Mouse (Mus musculus): ENCODE data around the gene Znfx1. TPM values are rescaled to one million over a fixed set of nuclear protein-coding genes. Genes with fewer than 3 reads are reported as not detected.
A peak's percentile ranks its signal among the peaks of the same experiment; 100 is the strongest.

Znfx1 gene
- polyA plus RNA-seq, 1 experiment from 2014 or later, result 9.2 TPM

GRCm38 (mm10) chr2:167080387-167080786, 17.6 kb upstream of the Znfx1 start:
- 89% methylated on average over 3 of the region's 3 CpGs for WGBS
- no peak overlapping the region for H3K27ac ChIP-seq
- no peaks in the 10 kb centered on the region for H3K36me3 ChIP-seq (replicated peaks)
- peaks cover 25% of the 10 kb centered on the region for H3K4me1 ChIP-seq
- H3K4me3 ChIP-seq (replicated peaks), result no peak overlapping the region
- ATAC-seq (ENCODE audit: low FRiP score), result no peak
- no peak overlapping the region for H3K9ac ChIP-seq
- no peaks in the 10 kb centered on the region for H3K27me3 ChIP-seq
- no peaks in the 10 kb centered on the region for H3K9me3 ChIP-seq
- H3K4me2 ChIP-seq, result no peak overlapping the region

DNA sequence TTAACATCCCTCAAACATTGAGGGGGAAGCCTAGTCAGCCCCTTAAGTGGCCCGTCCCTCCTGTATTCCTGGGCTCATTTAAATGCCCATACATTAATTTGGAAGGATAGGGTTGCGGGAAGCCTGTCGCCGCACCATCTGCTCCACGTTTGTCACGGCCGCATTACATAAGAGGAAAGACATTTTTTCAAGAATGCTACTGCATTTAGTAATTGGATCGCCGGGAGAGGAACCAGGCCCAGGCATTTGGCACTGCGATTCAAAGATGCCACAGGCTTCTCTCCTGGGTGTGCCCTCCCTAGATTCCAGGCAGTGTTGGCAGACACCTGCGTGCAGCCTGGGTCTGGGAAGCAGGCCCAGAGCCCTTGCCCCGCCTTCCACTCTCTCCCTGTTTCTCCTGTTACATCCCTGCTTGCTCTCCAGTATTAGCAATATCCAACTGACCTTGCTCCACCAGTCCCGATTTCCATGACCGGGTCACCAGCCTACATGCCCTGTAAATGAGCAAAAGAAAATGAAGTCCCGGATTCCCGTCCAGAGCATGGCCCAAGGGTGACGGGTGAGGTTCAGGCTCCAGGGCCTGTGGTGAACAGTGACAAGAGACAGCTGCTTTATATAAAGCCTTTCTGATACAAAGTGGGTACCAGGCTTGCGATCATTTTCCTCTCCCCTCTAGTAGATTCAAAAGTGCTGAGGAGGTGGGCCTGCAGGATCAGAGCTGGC, 16.9 kb upstream of the Znfx1 start:
- Histone ChIP-seq H3K27me3 (no peaks in the 10 kb centered on the region), H3K36me3 (replicated peaks) (no peaks in the 10 kb centered on the region), H3K9me3 (no peaks in the 10 kb centered on the region), H3K9ac (no peak overlapping the region), H3K27ac (0 out of 2 replicates have a peak overlapping the region, but pooled peaks have one; percentile 27), H3K4me2 (no peak overlapping the region), H3K4me1 (peaks cover 25% of the 10 kb centered on the region), H3K4me3 (replicated peaks) (no peak overlapping the region)
- ATAC-seq (ENCODE audit: low FRiP score), result no peak
- WGBS, result 58% methylated on average over 18 of the region's 18 CpGs

DNA sequence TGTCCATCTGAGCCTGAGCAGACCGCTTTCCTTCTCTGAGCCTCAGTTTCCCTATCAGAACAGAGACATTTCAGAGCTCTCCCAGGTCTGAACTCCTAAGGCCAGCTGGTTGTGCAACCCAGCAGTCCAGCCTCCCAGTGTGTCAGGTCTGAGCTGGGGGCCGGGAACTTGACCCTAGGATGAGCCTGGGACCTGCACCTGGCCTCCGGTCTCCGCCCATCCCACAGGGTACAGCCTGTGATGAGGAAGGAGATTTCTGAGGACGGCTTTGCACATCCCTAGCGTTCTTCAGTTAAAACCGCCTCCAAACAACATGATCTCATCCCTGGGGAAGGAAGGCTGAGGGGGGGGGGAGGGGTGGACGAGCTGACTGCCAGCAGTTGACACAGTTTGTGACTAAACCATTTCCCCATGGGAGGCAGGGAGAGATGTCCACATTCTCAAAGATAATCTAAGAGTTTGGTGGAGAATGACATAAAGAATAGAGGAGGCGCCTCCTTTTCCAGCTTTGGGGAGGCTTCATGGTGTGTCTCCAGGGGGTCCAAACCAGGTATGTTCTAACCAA, 16.2 kb upstream of the Znfx1 start:
- WGBS, result 54% methylated on average over 9 of the region's 9 CpGs
- H3K9me3 ChIP-seq, result no peaks in the 10 kb centered on the region
- H3K4me1 ChIP-seq, result peaks cover 25% of the 10 kb centered on the region
- H3K36me3 ChIP-seq (replicated peaks), result no peaks in the 10 kb centered on the region
- no peak overlapping the region for H3K4me3 ChIP-seq (replicated peaks)
- no peak overlapping the region for H3K4me2 ChIP-seq
- 0 out of 2 replicates have a peak overlapping the region, but pooled peaks have one; percentile 8 for H3K27ac ChIP-seq
- no peak for ATAC-seq (ENCODE audit: low FRiP score)
- no peak overlapping the region for H3K9ac ChIP-seq
- no peaks in the 10 kb centered on the region for H3K27me3 ChIP-seq

GRCm38 (mm10) chr2:167078486-167078885, 15.7 kb upstream of the Znfx1 start:
- WGBS, result 47% methylated on average over 7 of the region's 7 CpGs

GRCm38 (mm10) chr2:167077199-167077962, 14.6 kb upstream of the Znfx1 start:
- Histone ChIP-seq H3K4me1 (peaks cover 26% of the 10 kb centered on the region), H3K9me3 (no peaks in the 10 kb centered on the region), H3K27ac (no peak overlapping the region), H3K36me3 (replicated peaks) (no peaks in the 10 kb centered on the region), H3K9ac (no peak overlapping the region), H3K4me2 (no peak overlapping the region), H3K4me3 (replicated peaks) (no peak overlapping the region), H3K27me3 (no peaks in the 10 kb centered on the region)
- 89% methylated on average over 11 of the region's 11 CpGs for WGBS
- ATAC-seq (ENCODE audit: low FRiP score), result no peak

More at GRCm38 (mm10) chr2:167078486-167078885, 15.7 kb upstream of the Znfx1 start:
- H3K4me1 ChIP-seq, result peaks cover 25% of the 10 kb centered on the region
- H3K4me2 ChIP-seq, result no peak overlapping the region
- no peaks in the 10 kb centered on the region for H3K36me3 ChIP-seq (replicated peaks)
- no peaks in the 10 kb centered on the region for H3K9me3 ChIP-seq
- ATAC-seq (ENCODE audit: low FRiP score), result no peak
- H3K27ac ChIP-seq, result no peak overlapping the region
- H3K4me3 ChIP-seq (replicated peaks), result no peak overlapping the region
- H3K27me3 ChIP-seq, result no peaks in the 10 kb centered on the region
- H3K9ac ChIP-seq, result no peak overlapping the region

DNA sequence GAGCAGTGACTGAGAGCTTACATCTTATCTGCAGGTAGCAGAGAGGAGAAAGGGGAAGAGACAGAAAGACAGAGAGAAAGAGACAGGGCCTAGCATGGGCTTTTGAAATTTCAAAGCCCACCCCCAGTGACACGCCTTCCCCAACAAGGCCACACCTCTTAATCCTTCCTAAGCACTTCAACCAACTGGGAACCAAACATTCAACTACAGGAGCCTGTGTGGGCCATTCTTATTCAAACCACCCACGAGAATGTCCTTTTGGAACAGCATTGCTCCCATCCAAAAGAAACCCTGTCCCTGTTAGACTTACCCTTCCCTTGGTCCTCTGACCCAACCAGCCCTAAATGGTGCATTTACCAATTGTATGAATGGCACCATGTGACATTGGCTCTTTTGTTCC, 13.9 kb upstream of the Znfx1 start:
- Histone ChIP-seq H3K4me1 (peaks cover 24% of the 10 kb centered on the region), H3K9me3 (no peaks in the 10 kb centered on the region), H3K4me2 (no peak overlapping the region), H3K36me3 (replicated peaks) (no peaks in the 10 kb centered on the region), H3K4me3 (replicated peaks) (no peak overlapping the region), H3K27ac (no peak overlapping the region), H3K9ac (no peak overlapping the region), H3K27me3 (no peaks in the 10 kb centered on the region)
- no peak for ATAC-seq (ENCODE audit: low FRiP score)
- WGBS, result 76% methylated on average over 2 of the region's 2 CpGs

DNA sequence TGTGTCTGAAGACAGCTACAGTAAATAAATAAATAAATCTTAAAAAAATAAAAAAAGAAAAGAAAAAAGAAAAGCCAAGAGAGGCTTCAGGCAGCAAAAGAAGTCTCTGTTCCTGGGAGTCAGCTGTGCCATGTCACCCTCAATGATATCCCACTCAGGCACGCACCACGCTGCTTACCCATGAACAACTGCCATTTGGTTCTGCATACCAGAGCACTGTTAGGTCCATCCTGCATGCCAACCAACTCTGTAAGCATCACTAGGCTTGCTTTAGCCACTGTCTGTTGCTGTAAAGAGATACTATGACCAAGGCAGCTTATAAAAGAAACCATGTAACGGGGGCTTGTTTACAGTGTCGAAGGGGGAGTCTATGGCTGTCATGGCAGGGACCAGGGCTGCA, 13.5 kb upstream of the Znfx1 start:
- Histone ChIP-seq H3K4me2 (no peak overlapping the region), H3K9ac (no peak overlapping the region), H3K27me3 (no peaks in the 10 kb centered on the region), H3K9me3 (no peaks in the 10 kb centered on the region), H3K36me3 (replicated peaks) (no peaks in the 10 kb centered on the region), H3K4me1 (peaks cover 21% of the 10 kb centered on the region), H3K27ac (no peak overlapping the region), H3K4me3 (replicated peaks) (no peak overlapping the region)
- WGBS, result 92% methylated on average over 4 of the region's 4 CpGs
- ATAC-seq (ENCODE audit: low FRiP score), result no peak

DNA sequence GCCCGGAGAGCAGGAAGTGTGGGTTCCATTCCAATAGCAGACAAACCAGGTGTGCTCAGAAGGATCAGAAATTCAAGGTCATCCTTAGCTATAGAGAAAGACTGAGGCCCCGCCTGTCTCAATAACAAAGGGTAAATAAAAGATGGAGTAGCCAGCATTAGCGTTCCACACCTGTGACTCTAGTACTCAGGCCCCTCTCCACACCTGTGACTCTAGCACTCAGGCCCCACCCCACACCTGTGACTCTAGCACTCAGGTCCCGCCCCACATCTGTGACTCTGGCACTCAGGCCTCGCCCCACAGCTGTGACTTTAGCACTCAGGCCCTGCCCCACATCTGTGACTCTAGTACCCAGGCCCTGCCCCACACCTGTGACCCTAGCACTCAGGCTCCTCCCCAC, 11.8 kb upstream of the Znfx1 start:
- no peak overlapping the region for H3K27ac ChIP-seq
- H3K27me3 ChIP-seq, result no peaks in the 10 kb centered on the region
- H3K4me2 ChIP-seq, result no peak overlapping the region
- no peak overlapping the region for H3K9ac ChIP-seq
- H3K36me3 ChIP-seq (replicated peaks), result no peaks in the 10 kb centered on the region
- H3K9me3 ChIP-seq, result no peaks in the 10 kb centered on the region
- no peak overlapping the region for H3K4me3 ChIP-seq (replicated peaks)
- H3K4me1 ChIP-seq, result peaks cover 18% of the 10 kb centered on the region
- WGBS, result 95% methylated on average over 5 of the region's 5 CpGs
- ATAC-seq (ENCODE audit: low FRiP score), result no peak

GRCm38 (mm10) chr2:167071641-167072601, 9.1 kb upstream of the Znfx1 start:
- H3K4me1 ChIP-seq, result 0 out of 2 replicates have a peak, but pooled peaks cover 7% of the 10 kb centered on the region
- peaks cover 2% of the 10 kb centered on the region for H3K36me3 ChIP-seq (replicated peaks)
- H3K27me3 ChIP-seq, result no peaks in the 10 kb centered on the region
- peak overlapping the region; percentile 76 for H3K27ac ChIP-seq
- WGBS, result 7% methylated on average over 22 of the region's 22 CpGs
- ATAC-seq (ENCODE audit: low FRiP score), result peak; percentile 95
- peak overlapping the region; percentile 45 for H3K4me3 ChIP-seq (replicated peaks)
- H3K4me2 ChIP-seq, result peak overlapping the region; percentile 62
- no peaks in the 10 kb centered on the region for H3K9me3 ChIP-seq
- H3K9ac ChIP-seq, result peak overlapping the region; percentile 58

GRCm38 (mm10) chr2:167071266-167071640, 8.4 kb upstream of the Znfx1 start:
- 21% methylated on average over 12 of the region's 12 CpGs for WGBS
- ATAC-seq (ENCODE audit: low FRiP score), result peak; percentile 19

GRCm38 (mm10) chr2:167070341-167070740, 7.5 kb upstream of the Znfx1 start:
- H3K27me3 ChIP-seq, result no peaks in the 10 kb centered on the region
- H3K36me3 ChIP-seq (replicated peaks), result peaks cover 17% of the 10 kb centered on the region
- H3K4me1 ChIP-seq, result peaks cover 14% of the 10 kb centered on the region
- no peak overlapping the region for H3K4me2 ChIP-seq
- no peak for ATAC-seq (ENCODE audit: low FRiP score)
- no peak overlapping the region for H3K4me3 ChIP-seq (replicated peaks)
- WGBS, result 79% methylated on average over 6 of the region's 6 CpGs
- no peaks in the 10 kb centered on the region for H3K9me3 ChIP-seq
- H3K27ac ChIP-seq, result no peak overlapping the region
- H3K9ac ChIP-seq, result no peak overlapping the region

More at GRCm38 (mm10) chr2:167071266-167071640, 8.4 kb upstream of the Znfx1 start:
- Histone ChIP-seq H3K9me3 (no peaks in the 10 kb centered on the region), H3K27me3 (no peaks in the 10 kb centered on the region), H3K4me2 (peak overlapping the region; percentile 62), H3K27ac (peak overlapping the region; percentile 76), H3K4me3 (replicated peaks) (peak overlapping the region; percentile 45), H3K36me3 (replicated peaks) (peaks cover 8% of the 10 kb centered on the region), H3K4me1 (0 out of 2 replicates have a peak, but pooled peaks cover 7% of the 10 kb centered on the region), H3K9ac (peak overlapping the region; percentile 58)

Measured in forebrain, embryonic 12.5 days (tissue).